Mouse (Mus musculus): ENCODE measurements around the gene Actl10.
A peak's percentile ranks its signal among the peaks of the same experiment; 100 is the strongest.

Gene Actl10

GRCm38 (mm10) chr2:154551927-154552326 lies 351 bp downstream of the Actl10 start:
- DNase-seq (ENCODE audit: low spot score in 2 of 2), result no peak

- DNase-seq (ENCODE audit: low spot score in 2 of 2), result peak; percentile 54 to 64
These were observed 890 bp downstream of the Actl10 start for GRCm38 (mm10) chr2:154552424-154552907.

- no peak for DNase-seq (ENCODE audit: low spot score in 2 of 2)
These were observed 3.7 kb downstream of the Actl10 start for GRCm38 (mm10) chr2:154555235-154555634.

GRCm38 (mm10) chr2:154557184-154557832 lies 5.7 kb downstream of the Actl10 start:
- DNase-seq (ENCODE audit: low spot score in 2 of 2), result no peak

GRCm38 (mm10) chr2:154558264-154559039 lies 6.9 kb downstream of the Actl10 start, which contains the start of gene Necab3:
Necab3 (minus strand) TSS chr2:154558890.
- peak in 1 of 2 experiments; percentile 35 for DNase-seq (ENCODE audit: low spot score in 2 of 2)

- DNase-seq (ENCODE audit: low spot score in 2 of 2), result no peak
These were observed 12.1 kb downstream of the Actl10 start for GRCm38 (mm10) chr2:154563612-154564170.

DNA sequence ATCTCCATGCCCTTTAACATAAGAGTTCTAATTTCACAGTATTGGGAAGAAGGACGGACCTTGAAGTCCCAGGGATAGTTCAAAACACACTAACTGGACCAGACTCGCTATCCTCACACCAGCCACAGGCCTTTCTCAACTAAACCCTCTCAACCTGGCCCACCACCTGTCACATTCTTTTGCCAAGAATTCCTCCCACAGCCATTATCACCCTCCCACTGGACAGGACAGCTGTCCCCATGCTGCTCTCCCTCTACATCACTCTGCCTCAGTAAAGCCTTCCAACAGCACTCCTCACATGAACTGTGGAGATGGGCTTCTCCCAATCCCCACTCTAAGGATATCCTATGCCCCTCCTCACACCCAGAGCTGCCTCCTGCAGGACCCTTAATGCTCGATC lies 14.0 kb downstream of the Actl10 start:
- no peak for DNase-seq (ENCODE audit: low spot score in 2 of 2)

DNA sequence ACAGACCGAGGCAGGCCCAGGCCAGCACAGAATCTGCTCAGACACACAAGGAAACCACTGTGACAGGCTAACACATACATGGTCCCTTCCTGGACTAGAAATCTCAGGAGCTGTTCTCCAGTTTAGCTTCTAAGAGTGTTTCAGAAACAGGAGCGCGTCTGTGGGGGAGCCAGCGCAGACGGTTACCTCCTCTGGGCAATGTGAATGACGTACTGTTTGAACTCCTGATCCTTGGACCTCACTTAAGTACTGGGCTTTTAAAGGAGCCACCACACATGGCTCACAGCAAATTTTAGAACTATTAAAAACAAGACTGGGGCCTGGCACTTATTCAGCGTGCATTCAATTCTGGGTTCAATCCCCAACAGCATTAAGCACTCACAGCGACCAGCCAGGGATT lies 15.1 kb downstream of the Actl10 start:
- DNase-seq (ENCODE audit: low spot score in 2 of 2), result no peak

GRCm38 (mm10) chr2:154567766-154568165 lies 16.2 kb downstream of the Actl10 start:
- DNase-seq (ENCODE audit: low spot score in 2 of 2), result no peak

DNA sequence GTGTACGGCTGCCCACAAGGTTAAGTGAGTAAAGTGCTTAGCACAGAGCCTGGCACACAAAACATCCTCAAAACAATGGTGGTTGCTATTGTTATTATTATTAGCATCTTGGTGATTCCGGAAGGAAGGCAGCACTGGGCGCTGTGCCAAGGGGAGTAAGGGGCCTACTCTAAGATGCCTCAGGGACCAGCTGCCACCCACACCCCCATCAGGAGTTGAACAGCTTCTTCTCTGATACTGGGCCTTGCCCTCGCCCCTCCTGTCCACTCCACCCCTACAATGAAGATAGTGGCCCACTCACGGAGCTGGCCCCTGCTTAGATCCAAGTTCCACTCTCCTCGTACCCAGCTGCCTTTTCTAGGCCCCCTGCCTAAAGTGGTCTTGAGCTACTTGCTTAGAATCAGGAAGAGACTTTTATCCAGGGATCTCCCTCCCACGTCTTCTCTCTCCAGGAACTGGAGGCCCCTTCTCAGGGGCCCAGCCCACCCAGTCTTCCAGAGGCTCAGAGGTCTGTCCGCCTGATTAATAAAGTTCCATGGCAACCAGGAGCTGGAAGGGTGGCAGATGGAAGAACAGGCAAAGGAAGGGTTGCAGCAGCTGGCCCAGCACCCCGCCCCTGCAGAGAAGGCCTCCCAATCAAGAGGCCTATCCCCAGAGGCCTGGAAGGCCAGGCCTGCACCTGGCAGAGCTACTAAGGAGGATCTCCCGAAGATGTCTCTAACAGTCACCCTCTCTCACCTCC lies 16.9 kb downstream of the Actl10 start:
- no peak for DNase-seq (ENCODE audit: low spot score in 2 of 2)

GRCm38 (mm10) chr2:154569071-154569748 lies 17.6 kb downstream of the Actl10 start:
- peak in 1 of 2 experiments; percentile 48 for DNase-seq (ENCODE audit: low spot score in 2 of 2)

DNA sequence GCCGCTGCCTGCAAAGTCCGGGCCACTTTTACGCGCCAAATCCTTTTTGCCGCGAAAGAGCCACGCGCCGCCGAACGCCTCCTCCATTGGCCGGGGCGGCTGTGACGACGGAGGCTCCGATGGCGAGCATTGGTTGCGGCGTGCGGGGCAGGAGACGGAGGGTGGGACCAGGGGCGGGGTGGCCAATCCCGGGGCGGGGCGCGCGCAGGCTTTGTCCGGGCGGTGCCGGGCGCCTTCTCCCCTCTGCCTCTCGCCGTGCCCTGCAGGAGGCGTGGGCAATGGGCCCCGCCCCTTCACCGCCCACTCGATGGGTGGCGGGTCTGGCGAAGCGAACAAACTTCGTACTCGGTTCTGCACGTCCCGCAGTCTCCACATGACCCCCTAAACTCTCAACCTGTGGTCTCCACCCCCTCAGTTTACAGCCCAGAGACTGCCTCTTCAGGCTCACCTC lies 18.3 kb downstream of the Actl10 start, which contains the start of gene E2f1:
Gene E2f1, minus strand, starts transcription at position 57 of the 451 bp plus-strand sequence.
- peak; percentile 88 to 92 for DNase-seq (ENCODE audit: low spot score in 2 of 2)

DNA sequence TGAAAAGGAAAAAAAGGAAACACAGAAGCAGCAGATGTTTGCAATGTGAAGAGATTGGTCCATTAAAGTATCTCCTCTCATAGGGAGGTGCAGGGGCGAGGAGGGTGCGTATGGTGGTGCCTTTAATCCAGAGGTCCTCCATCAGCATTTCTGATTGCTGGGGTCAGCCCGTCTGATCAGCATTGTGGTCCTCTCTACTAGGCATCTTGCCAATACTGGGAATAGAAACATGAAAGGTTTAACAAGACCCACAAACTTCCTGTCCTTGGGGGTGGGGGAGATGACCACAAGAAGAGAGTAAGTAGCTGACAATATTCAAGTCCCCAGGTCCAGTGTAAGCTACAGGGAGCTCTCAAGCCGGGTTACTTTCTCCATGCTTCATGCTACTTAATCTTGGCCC lies 19.1 kb downstream of the Actl10 start:
- DNase-seq (ENCODE audit: low spot score in 2 of 2), result no peak

- no peak for DNase-seq (ENCODE audit: low spot score in 2 of 2)
These were observed 19.7 kb downstream of the Actl10 start for GRCm38 (mm10) chr2:154571266-154571665.

- DNase-seq (ENCODE audit: low spot score in 2 of 2), result no peak
These were observed 20.4 kb downstream of the Actl10 start for GRCm38 (mm10) chr2:154571976-154572375.

GRCm38 (mm10) chr2:154572996-154573395 lies 21.4 kb downstream of the Actl10 start:
- no peak for DNase-seq (ENCODE audit: low spot score in 2 of 2)

DNA sequence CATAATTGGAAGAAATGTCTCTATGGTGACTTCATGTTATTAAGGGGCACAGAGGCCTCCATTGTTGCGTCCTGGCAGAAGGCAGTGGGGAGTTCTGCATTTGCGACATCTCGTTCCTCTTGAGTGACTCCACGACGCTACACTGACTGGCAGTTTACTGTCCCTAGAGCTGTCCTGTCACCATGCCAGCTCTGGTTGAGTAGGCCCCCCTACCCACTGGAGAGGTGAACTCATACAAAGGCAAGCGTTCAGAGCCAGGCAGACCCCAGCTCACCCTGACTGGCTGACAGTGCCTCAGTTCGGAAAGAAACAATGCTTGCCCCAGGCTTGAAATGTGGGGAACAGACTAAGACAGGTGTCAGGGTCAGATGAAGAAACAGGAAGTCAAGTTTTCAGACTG lies 22.7 kb downstream of the Actl10 start:
- peak in 1 of 2 experiments; percentile 37 for DNase-seq (ENCODE audit: low spot score in 2 of 2)

DNA sequence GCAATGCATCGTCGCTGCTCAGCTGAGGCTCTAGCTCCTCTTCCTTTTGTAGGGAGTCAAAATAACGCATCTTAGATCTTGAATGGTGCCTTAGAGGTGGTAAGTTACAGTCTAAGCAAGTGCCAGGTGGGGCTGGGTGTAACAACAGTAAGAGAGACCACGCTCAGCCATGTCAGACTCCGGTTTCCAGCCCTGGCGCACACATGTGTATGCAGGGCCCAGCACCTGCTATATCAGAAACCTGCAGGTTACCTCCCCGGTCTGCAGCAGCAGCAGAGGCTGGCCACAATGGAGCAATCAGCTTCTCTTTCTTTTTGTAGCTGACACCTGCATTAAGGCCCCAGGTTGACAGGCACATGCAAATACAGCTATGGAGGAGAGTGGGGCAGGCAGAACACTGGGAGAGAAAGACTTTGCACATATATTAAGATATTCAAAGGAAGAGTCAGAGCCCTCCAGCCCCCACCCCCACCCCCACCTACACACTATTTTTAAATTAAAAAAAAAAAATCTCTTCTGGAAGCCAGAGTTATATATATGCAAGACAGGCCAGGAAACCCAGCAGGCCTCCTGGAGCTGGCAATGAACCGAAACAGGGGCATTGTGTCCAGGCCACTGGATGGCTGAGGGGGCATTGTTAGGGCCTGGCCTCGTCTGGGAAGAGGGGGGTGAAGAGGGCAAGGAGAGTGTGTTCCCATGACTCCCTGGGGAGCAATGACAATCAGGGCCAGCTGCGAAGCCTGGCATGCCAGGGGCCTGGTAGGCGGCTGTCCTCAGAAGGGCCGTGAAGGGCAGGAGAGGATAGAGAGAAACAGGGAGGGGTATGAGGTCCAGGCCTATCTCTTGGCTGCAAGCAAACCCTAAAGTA lies 25.5 kb downstream of the Actl10 start:
- DNase-seq (ENCODE audit: low spot score in 2 of 2), result no peak

- DNase-seq (ENCODE audit: low spot score in 2 of 2), result no peak
These were observed 26.1 kb downstream of the Actl10 start for GRCm38 (mm10) chr2:154577744-154578067.

- no peak for DNase-seq (ENCODE audit: low spot score in 2 of 2)
These were observed 29.0 kb downstream of the Actl10 start for GRCm38 (mm10) chr2:154580586-154580985.
